In the genomic region with DNA sequence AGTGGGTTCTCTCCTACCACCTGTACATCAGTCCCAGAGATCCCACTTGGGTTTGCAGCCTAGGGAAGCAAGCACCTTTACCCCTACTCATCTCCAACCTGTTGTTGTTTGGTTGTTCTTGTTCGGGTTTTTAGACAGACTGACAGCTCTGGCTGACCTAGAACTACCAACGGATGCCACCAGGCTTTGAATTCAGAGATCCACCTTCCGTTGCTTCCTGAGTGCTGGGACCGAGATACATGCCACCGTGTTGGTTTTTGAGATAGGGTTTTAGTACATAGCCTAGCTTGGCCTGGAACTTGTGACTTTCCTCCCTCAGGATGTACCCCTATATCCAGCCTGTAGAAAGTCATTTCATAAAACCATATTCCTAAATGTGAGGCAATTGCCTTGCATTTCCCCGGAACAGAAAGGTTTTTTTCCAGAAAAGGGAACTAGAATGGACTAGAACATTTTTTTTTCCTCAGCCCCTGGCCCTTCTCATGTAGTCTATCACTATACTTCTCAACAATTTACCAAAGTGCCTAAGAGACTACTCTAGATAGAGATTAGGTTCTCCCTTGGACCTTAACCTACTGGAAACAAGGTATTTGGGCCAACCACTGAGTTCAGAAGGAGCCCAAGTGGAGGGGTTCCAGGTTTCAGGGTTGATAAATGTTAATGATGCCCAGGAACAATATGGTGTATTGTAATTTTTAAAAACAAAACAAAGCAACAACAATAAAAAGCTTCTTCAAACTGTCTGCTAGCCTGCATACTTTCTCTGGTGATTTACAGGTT, we compare ENCODE assay signal across 8 mouse cellular contexts. TPM values are rescaled to one million over a fixed set of nuclear protein-coding genes. Genes with fewer than 3 reads are reported as not detected.
A peak's percentile ranks its signal among the peaks of the same experiment; 100 is the strongest.
DNase-seq lines count a peak whose midpoint lies in the region; ATAC-seq and TF ChIP-seq lines count a peak whose summit lies in the region.

No protein-coding gene starts in this region.

- peak overlapping the region; percentile 30; the same call in 1 of the 2 replicates for H3K9ac ChIP-seq in heart, postnatal 0 days (replicated peaks; ENCODE audit: low read depth, low read length)
- H3K9ac ChIP-seq in hindbrain, embryonic 15.5 days: peak overlapping the region; percentile 49
- H3K9ac ChIP-seq in midbrain, embryonic 14.5 days (replicated peaks; ENCODE audit: low read length): peak overlapping the region; percentile 47; the same call in 1 of the 2 replicates

- TF ChIP-seq EP300 in heart, postnatal 0 days (IDR thresholded peaks at IDR 0.05; ENCODE audit: low read depth): no peak

- ATAC-seq in heart, postnatal 0 days (ENCODE audit: insufficient read depth, low read depth): no peak
- ATAC-seq in hindbrain, embryonic 15.5 days (ENCODE audit: low FRiP score, low read depth): no peak
- ATAC-seq in midbrain, embryonic 14.5 days (ENCODE audit: low FRiP score, low TSS enrichment): no peak

- no peak for TF ChIP-seq POLR2A in cortical plate, adult 2 months (IDR thresholded peaks at IDR 0.05; ENCODE audit: extremely low read depth, insufficient read depth, low read length)

- no peaks in the 10 kb centered on the region for H3K36me3 ChIP-seq in heart, postnatal 0 days (replicated peaks; ENCODE audit: control insufficient read depth, insufficient read depth, low read length)
- no peaks in the 10 kb centered on the region for H3K36me3 ChIP-seq in hindbrain, embryonic 15.5 days
- H3K36me3 ChIP-seq in midbrain, embryonic 14.5 days (ENCODE audit: control insufficient read depth, insufficient read depth, low read length): no peaks in the 10 kb centered on the region

- intact Hi-C loops in heart, postnatal 10 days (cut with DNase I): no loop called here

- peak overlapping the region; percentile 98; the same call in 1 of the 2 replicates for H3K27ac ChIP-seq in heart, postnatal 0 days (ENCODE audit: low read depth)
- no peak overlapping the region for H3K27ac ChIP-seq in cortical plate, adult 2 months (ENCODE audit: insufficient read depth, low read length)
- H3K27ac ChIP-seq in hindbrain, embryonic 15.5 days (replicated peaks): peak overlapping the region; percentile 100
- H3K27ac ChIP-seq in midbrain, embryonic 14.5 days (replicated peaks; ENCODE audit: low read depth, low read length): no peak overlapping the region

- 67% methylated on average over 6 of the region's 6 CpGs for WGBS in heart, postnatal 0 days
- WGBS in hindbrain, embryonic 15.5 days: 81% methylated on average over 6 of the region's 6 CpGs
- WGBS in midbrain, embryonic 14.5 days: 86% methylated on average over 6 of the region's 6 CpGs

- DNase-seq in heart, postnatal 0 days (ENCODE audit: low spot score): no peak
- no peak for DNase-seq in heart, postnatal 10 days
- DNase-seq in midbrain, embryonic 14.5 days: no peak
- DNase-seq in layer of hippocampus, adult 8-10 months (ENCODE audit: low spot score in 2 of 2): no peak
- DNase-seq in spleen, adult 12 weeks (ENCODE audit: low spot score): no peak
- no peak for DNase-seq in ovary, postnatal 10 days (ENCODE audit: low spot score)

- no peaks in the 10 kb centered on the region for H3K9me3 ChIP-seq in heart, postnatal 0 days (replicated peaks; ENCODE audit: control insufficient read depth, low read length)
- no peaks in the 10 kb centered on the region for H3K9me3 ChIP-seq in hindbrain, embryonic 15.5 days
- H3K9me3 ChIP-seq in midbrain, embryonic 14.5 days (ENCODE audit: control insufficient read depth, low read length): no peaks in the 10 kb centered on the region

- peak overlapping the region; percentile 69 for H3K4me3 ChIP-seq in heart, postnatal 0 days (ENCODE audit: low read depth, low read length)
- peak overlapping the region; percentile 60 for H3K4me3 ChIP-seq in cortical plate, adult 2 months (ENCODE audit: insufficient read depth, low read length)
- H3K4me3 ChIP-seq in hindbrain, embryonic 15.5 days: peak overlapping the region; percentile 63
- H3K4me3 ChIP-seq in midbrain, embryonic 14.5 days (replicated peaks; ENCODE audit: low read depth, low read length): peak overlapping the region; percentile 68

- no peaks in the 10 kb centered on the region for H3K27me3 ChIP-seq in heart, postnatal 0 days (ENCODE audit: control insufficient read depth, insufficient read depth, low read length)
- H3K27me3 ChIP-seq in hindbrain, embryonic 15.5 days: no peaks in the 10 kb centered on the region
- no peaks in the 10 kb centered on the region for H3K27me3 ChIP-seq in midbrain, embryonic 14.5 days (ENCODE audit: control insufficient read depth, insufficient read depth, low read length)

- H3K4me1 ChIP-seq in heart, postnatal 0 days (ENCODE audit: control insufficient read depth, insufficient read depth): peaks cover 16% of the 10 kb centered on the region
- peaks cover 4% of the 10 kb centered on the region for H3K4me1 ChIP-seq in cortical plate, adult 2 months (ENCODE audit: control insufficient read depth, insufficient read depth, low read length)
- H3K4me1 ChIP-seq in hindbrain, embryonic 15.5 days (replicated peaks): peaks cover 29% of the 10 kb centered on the region
- peaks cover 10% of the 10 kb centered on the region for H3K4me1 ChIP-seq in midbrain, embryonic 14.5 days (ENCODE audit: control insufficient read depth, insufficient read depth, low read length)

- no peak for TF ChIP-seq CTCF in heart, postnatal 0 days (IDR thresholded peaks at IDR 0.05; ENCODE audit: low read depth)
- no peak for TF ChIP-seq CTCF in cortical plate, adult 2 months (IDR thresholded peaks at IDR 0.05; ENCODE audit: extremely low read depth, insufficient read depth, low read length)

- H3K4me2 ChIP-seq in heart, postnatal 0 days (ENCODE audit: low read depth, low read length): peak overlapping the region; percentile 70
- peak overlapping the region; percentile 76 for H3K4me2 ChIP-seq in hindbrain, embryonic 15.5 days
- peak overlapping the region; percentile 66 for H3K4me2 ChIP-seq in midbrain, embryonic 14.5 days (ENCODE audit: low read length)

RNA-seq across cellular contexts. Expression of gene Unk, which starts 0.8 kb away (rescaled TPM):
- 23.1 and 26.1 TPM in 2 replicates for total RNA-seq in heart, postnatal 0 days (2014; rRNA removed; ENCODE audit: low replicate concordance)
- 8.4 and 9.5 TPM in 2 replicates for polyA plus RNA-seq in heart, postnatal 0 days (2015; fragmentation: Nextera tagmentation; extraction: Ambion mirVana)
- total RNA-seq in heart, postnatal 10 days (2021): 10 to 100 TPM; 16.3 to 17.0 TPM
- 31.1 and 33.4 TPM in 2 replicates for polyA plus RNA-seq in cortical plate, adult 2 months (2012; rRNA removed)
- 32.1 and 37.0 TPM in 2 replicates for polyA plus RNA-seq in hindbrain, embryonic 15.5 days (2015; fragmentation: Nextera tagmentation; extraction: Ambion mirVana)
- 26.5 and 33.0 TPM in 2 replicates for polyA plus RNA-seq in midbrain, embryonic 14.5 days (2014; fragmentation: Nextera tagmentation; extraction: Ambion mirVana)
- total RNA-seq in layer of hippocampus, adult 8-10 months (2022): 10 to 100 TPM; 26.3 to 31.6 (median 28.2) TPM

RNA-seq across cellular contexts. Expression of gene H3f3b, which starts 1.5 kb away (rescaled TPM):
- total RNA-seq in heart, postnatal 0 days (2014; rRNA removed; ENCODE audit: low replicate concordance): 365 and 410 TPM in 2 replicates
- polyA plus RNA-seq in heart, postnatal 0 days (2015; fragmentation: Nextera tagmentation; extraction: Ambion mirVana): 518 and 561 TPM in 2 replicates
- 100 to 1,000 TPM; 338 to 393 TPM for total RNA-seq in heart, postnatal 10 days (2021)
- polyA plus RNA-seq in cortical plate, adult 2 months (2012; rRNA removed): 217 and 235 TPM in 2 replicates
- 1,686 and 1,716 TPM in 2 replicates for polyA plus RNA-seq in hindbrain, embryonic 15.5 days (2015; fragmentation: Nextera tagmentation; extraction: Ambion mirVana)
- polyA plus RNA-seq in midbrain, embryonic 14.5 days (2014; fragmentation: Nextera tagmentation; extraction: Ambion mirVana): 2,683 and 2,948 TPM in 2 replicates
- 100 to 1,000 TPM; 243 to 308 (median 280) TPM for total RNA-seq in layer of hippocampus, adult 8-10 months (2022)

RNA-seq across cellular contexts. Expression of gene Galk1, which starts 16.8 kb away (rescaled TPM):
- total RNA-seq in heart, postnatal 0 days (2014; rRNA removed; ENCODE audit: low replicate concordance): 90.4 and 98.3 TPM in 2 replicates
- 86.3 and 88.4 TPM in 2 replicates for polyA plus RNA-seq in heart, postnatal 0 days (2015; fragmentation: Nextera tagmentation; extraction: Ambion mirVana)
- total RNA-seq in heart, postnatal 10 days (2021): 10 to 100 TPM; 31.7 to 33.1 TPM
- polyA plus RNA-seq in cortical plate, adult 2 months (2012; rRNA removed): 19.2 and 20.4 TPM in 2 replicates
- 62.5 and 70.9 TPM in 2 replicates for polyA plus RNA-seq in hindbrain, embryonic 15.5 days (2015; fragmentation: Nextera tagmentation; extraction: Ambion mirVana)
- 32.5 and 39.3 TPM in 2 replicates for polyA plus RNA-seq in midbrain, embryonic 14.5 days (2014; fragmentation: Nextera tagmentation; extraction: Ambion mirVana)
- 10 to 100 TPM; 11.6 to 20.7 (median 16.1) TPM for total RNA-seq in layer of hippocampus, adult 8-10 months (2022)

RNA-seq across cellular contexts. Expression of gene Unc13d, which starts 48.5 kb away (rescaled TPM):
- total RNA-seq in heart, postnatal 0 days (2014; rRNA removed; ENCODE audit: low replicate concordance): 0.27 and 2.7 TPM in 2 replicates
- polyA plus RNA-seq in heart, postnatal 0 days (2015; fragmentation: Nextera tagmentation; extraction: Ambion mirVana): 0.42 and 0.47 TPM in 2 replicates
- 1 to 10 TPM in 1 of 2 experiments, under 1 TPM in 1; 0.52 to 1.0 TPM for total RNA-seq in heart, postnatal 10 days (2021)
- 0.96 and 1.3 TPM in 2 replicates for polyA plus RNA-seq in cortical plate, adult 2 months (2012; rRNA removed)
- 1.0 and 1.6 TPM in 2 replicates for polyA plus RNA-seq in hindbrain, embryonic 15.5 days (2015; fragmentation: Nextera tagmentation; extraction: Ambion mirVana)
- polyA plus RNA-seq in midbrain, embryonic 14.5 days (2014; fragmentation: Nextera tagmentation; extraction: Ambion mirVana): 1.1 and 1.5 TPM in 2 replicates
- 1 to 10 TPM; 1.5 to 3.6 (median 2.3) TPM for total RNA-seq in layer of hippocampus, adult 8-10 months (2022)

RNA-seq across cellular contexts. Expression of gene Itgb4, which starts 54.8 kb away (rescaled TPM):
- total RNA-seq in heart, postnatal 0 days (2014; rRNA removed; ENCODE audit: low replicate concordance): 1.1 and 1.5 TPM in 2 replicates
- polyA plus RNA-seq in heart, postnatal 0 days (2015; fragmentation: Nextera tagmentation; extraction: Ambion mirVana): 0.85 and 1.1 TPM in 2 replicates
- 1 to 10 TPM; 4.8 to 5.5 TPM for total RNA-seq in heart, postnatal 10 days (2021)
- 8.0 and 8.2 TPM in 2 replicates for polyA plus RNA-seq in cortical plate, adult 2 months (2012; rRNA removed)
- polyA plus RNA-seq in hindbrain, embryonic 15.5 days (2015; fragmentation: Nextera tagmentation; extraction: Ambion mirVana): 1.7 and 1.9 TPM in 2 replicates
- polyA plus RNA-seq in midbrain, embryonic 14.5 days (2014; fragmentation: Nextera tagmentation; extraction: Ambion mirVana): 0.43 and 0.68 TPM in 2 replicates
- total RNA-seq in layer of hippocampus, adult 8-10 months (2022): 10 to 100 TPM in 3 of 4 experiments, 1 to 10 TPM in 1; 6.7 to 13.0 (median 11.3) TPM

Comparison
In these comparisons a context has a peak if more than half of its experiments do, and no peak if none do; other contexts are left out.
1. H3K27ac ChIP-seq: peak in heart, postnatal 0 days (single experiment) and hindbrain, embryonic 15.5 days (single experiment); none in cortical plate, adult 2 months (single experiment) and midbrain, embryonic 14.5 days (single experiment).
2. Peak in every context shown above with its lines, with median percentiles within 50 percentile points of each other: H3K4me2 ChIP-seq, H3K4me3 ChIP-seq and H3K9ac ChIP-seq.